Mouse (Mus musculus) neural tube, embryonic 12.5 days (tissue): ENCODE measurements at regions not wholly inside any gene's neighbourhood (a gene's known extent, or its start where the extent isn't known, plus 50 kb on each side); places are given as distances from the start of the nearest gene placed in this dataset.

Source experiments
- ATAC-seq: fragments of 200-750 bp; cut with Nextera tagmentation; 2 replicates; pipeline ENCODE4 v1.8.0; 2017; ENCODE audit warnings: low read depth, mild to moderate bottlenecking, moderate TSS enrichment, moderate library complexity; ENCODE audit not compliant: low FRiP score
- H3K27ac ChIP-seq: fragments of 300-500 bp; sonication (generic); 2 replicates; pipeline ENCODE4 v1.5.1; 2016
- H3K27me3 ChIP-seq: fragments of 300-500 bp; sonication (generic); replicated peaks from 2 replicates; pipeline ENCODE4 v1.6.1; 2016; ENCODE audit warnings: mild to moderate bottlenecking
- H3K36me3 ChIP-seq: fragments of 300-500 bp; sonication (generic); 2 replicates; pipeline ENCODE4 v1.6.1; 2016; ENCODE audit warnings: mild to moderate bottlenecking
- H3K4me1 ChIP-seq: fragments of 300-500 bp; sonication (generic); 2 replicates; pipeline ENCODE4 v1.6.1; 2016
- H3K4me2 ChIP-seq: fragments of 300-500 bp; sonication (generic); replicated peaks from 2 replicates; pipeline ENCODE4 v1.6.1; 2016; ENCODE audit warnings: mild to moderate bottlenecking
- H3K4me3 ChIP-seq: fragments of 300-500 bp; sonication (generic); 2 replicates; pipeline ENCODE4 v1.5.1; 2016
- H3K9ac ChIP-seq: fragments of 300-500 bp; sonication (generic); 2 replicates; pipeline ENCODE4 v1.6.1; 2016; ENCODE audit warnings: mild to moderate bottlenecking
- H3K9me3 ChIP-seq: fragments of 300-500 bp; sonication (generic); 2 replicates; pipeline ENCODE4 v1.6.1; 2016; ENCODE audit warnings: mild to moderate bottlenecking
- WGBS: fragments of 180-500 bp; shearing (Covaris S2); methylation state at CpG from one replicate; pipeline ENCODE4 v1.1.7; 2016; 5-methylcytosine and 5-hydroxymethylcytosine counted together

- Histone ChIP-seq H3K9me3 (no peaks in the 10 kb centered on the region), H3K4me2 (no peak overlapping the region), H3K4me1 (no peaks in the 10 kb centered on the region), H3K9ac (no peak overlapping the region), H3K27ac (no peak overlapping the region), H3K36me3 (no peaks in the 10 kb centered on the region), H3K4me3 (no peak overlapping the region), H3K27me3 (no peaks in the 10 kb centered on the region)
- WGBS = 93% methylated on average over 3 of the region's 3 CpGs
- no peak for ATAC-seq
Observed at GRCm38 (mm10) chr16:8246445-8246844, 178.5 kb downstream of the Tmem114 start.

GRCm38 (mm10) chr16:8245612-8246011, 179.3 kb downstream of the Tmem114 start:
- Histone ChIP-seq H3K9ac (no peak overlapping the region), H3K36me3 (no peaks in the 10 kb centered on the region), H3K4me1 (no peaks in the 10 kb centered on the region), H3K27ac (no peak overlapping the region), H3K4me2 (no peak overlapping the region), H3K9me3 (no peaks in the 10 kb centered on the region), H3K4me3 (no peak overlapping the region), H3K27me3 (no peaks in the 10 kb centered on the region)
- ATAC-seq = no peak
- WGBS = 89% methylated on average over 3 of the region's 3 CpGs

GRCm38 (mm10) chr16:8234351-8234750, 190.6 kb downstream of the Tmem114 start:
- Histone ChIP-seq H3K4me3 (no peak overlapping the region), H3K4me1 (no peaks in the 10 kb centered on the region), H3K27me3 (no peaks in the 10 kb centered on the region), H3K36me3 (no peaks in the 10 kb centered on the region), H3K9me3 (no peaks in the 10 kb centered on the region), H3K4me2 (no peak overlapping the region), H3K27ac (no peak overlapping the region), H3K9ac (no peak overlapping the region)
- ATAC-seq = no peak
- 54% methylated on average over 1 of the region's 1 CpGs for WGBS

- ATAC-seq = no peak
- Histone ChIP-seq H3K27me3 (no peaks in the 10 kb centered on the region), H3K4me1 (no peaks in the 10 kb centered on the region), H3K36me3 (no peaks in the 10 kb centered on the region), H3K27ac (no peak overlapping the region), H3K9ac (no peak overlapping the region), H3K4me3 (no peak overlapping the region), H3K4me2 (no peak overlapping the region), H3K9me3 (no peaks in the 10 kb centered on the region)
- WGBS = 91% methylated on average over 4 of the region's 4 CpGs
Observed at GRCm38 (mm10) chr16:8232079-8232478, 192.9 kb downstream of the Tmem114 start.

GRCm38 (mm10) chr16:8223625-8224300, 201.2 kb downstream of the Tmem114 start:
- Histone ChIP-seq H3K9ac (no peak overlapping the region), H3K4me1 (no peaks in the 10 kb centered on the region), H3K27me3 (no peaks in the 10 kb centered on the region), H3K4me3 (no peak overlapping the region), H3K27ac (no peak overlapping the region), H3K4me2 (no peak overlapping the region), H3K36me3 (no peaks in the 10 kb centered on the region), H3K9me3 (0 out of 2 replicates have a peak, but pooled peaks cover 3% of the 10 kb centered on the region)
- WGBS = 54% methylated on average over 10 of the region's 10 CpGs
- ATAC-seq = no peak

- Histone ChIP-seq H3K4me3 (no peak overlapping the region), H3K36me3 (no peaks in the 10 kb centered on the region), H3K4me2 (no peak overlapping the region), H3K27me3 (no peaks in the 10 kb centered on the region), H3K9me3 (no peaks in the 10 kb centered on the region), H3K4me1 (no peaks in the 10 kb centered on the region), H3K9ac (no peak overlapping the region), H3K27ac (no peak overlapping the region)
- no peak for ATAC-seq
- 85% methylated on average over 8 of the region's 8 CpGs for WGBS
Observed at GRCm38 (mm10) chr16:8208251-8209181, 216.4 kb downstream of the Tmem114 start.

GRCm38 (mm10) chr16:8205014-8205413, 219.9 kb downstream of the Tmem114 start:
- WGBS = 78% methylated on average over 5 of the region's 5 CpGs
- no peak overlapping the region for H3K27ac ChIP-seq
- no peak overlapping the region for H3K4me2 ChIP-seq
- H3K4me3 ChIP-seq = no peak overlapping the region
- H3K36me3 ChIP-seq = no peaks in the 10 kb centered on the region
- no peaks in the 10 kb centered on the region for H3K4me1 ChIP-seq
- no peak for ATAC-seq
- H3K9me3 ChIP-seq = no peaks in the 10 kb centered on the region
- H3K27me3 ChIP-seq = no peaks in the 10 kb centered on the region
- H3K9ac ChIP-seq = no peak overlapping the region

- no peaks in the 10 kb centered on the region for H3K27me3 ChIP-seq
- 91% methylated on average over 3 of the region's 3 CpGs for WGBS
- ATAC-seq = no peak
Observed at GRCm38 (mm10) chr16:8201306-8201705, 223.6 kb downstream of the Tmem114 start.

GRCm38 (mm10) chr16:8198771-8199562, 226.0 kb downstream of the Tmem114 start:
- no peaks in the 10 kb centered on the region for H3K4me1 ChIP-seq
- H3K36me3 ChIP-seq = no peaks in the 10 kb centered on the region
- peak; percentile 44; the same call in 1 of the 2 replicates for ATAC-seq
- no peaks in the 10 kb centered on the region for H3K27me3 ChIP-seq
- no peak overlapping the region for H3K27ac ChIP-seq
- H3K4me3 ChIP-seq = no peak overlapping the region
- H3K4me2 ChIP-seq = no peak overlapping the region
- 65% methylated on average over 12 of the region's 12 CpGs for WGBS
- H3K9ac ChIP-seq = no peak overlapping the region
- no peaks in the 10 kb centered on the region for H3K9me3 ChIP-seq

More at GRCm38 (mm10) chr16:8201306-8201705, 223.6 kb downstream of the Tmem114 start:
- H3K36me3 ChIP-seq = no peaks in the 10 kb centered on the region
- no peak overlapping the region for H3K4me2 ChIP-seq
- no peak overlapping the region for H3K4me3 ChIP-seq
- no peak overlapping the region for H3K27ac ChIP-seq
- no peaks in the 10 kb centered on the region for H3K4me1 ChIP-seq
- H3K9ac ChIP-seq = no peak overlapping the region
- H3K9me3 ChIP-seq = no peaks in the 10 kb centered on the region

GRCm38 (mm10) chr16:8189472-8190240, 235.3 kb downstream of the Tmem114 start:
- H3K27me3 ChIP-seq = no peaks in the 10 kb centered on the region
- no peak overlapping the region for H3K27ac ChIP-seq
- H3K4me3 ChIP-seq = no peak overlapping the region
- H3K9ac ChIP-seq = no peak overlapping the region
- H3K9me3 ChIP-seq = no peaks in the 10 kb centered on the region
- H3K4me2 ChIP-seq = no peak overlapping the region
- ATAC-seq = no peak
- WGBS = 74% methylated on average over 6 of the region's 6 CpGs
- H3K4me1 ChIP-seq = no peaks in the 10 kb centered on the region
- H3K36me3 ChIP-seq = no peaks in the 10 kb centered on the region

GRCm38 (mm10) chr16:8189071-8189470, 235.9 kb downstream of the Tmem114 start:
- H3K27ac ChIP-seq = no peak overlapping the region
- no peak overlapping the region for H3K4me2 ChIP-seq
- H3K4me3 ChIP-seq = no peak overlapping the region
- WGBS = 57% methylated on average over 1 of the region's 1 CpGs
- no peaks in the 10 kb centered on the region for H3K4me1 ChIP-seq
- H3K9ac ChIP-seq = no peak overlapping the region
- H3K27me3 ChIP-seq = no peaks in the 10 kb centered on the region
- no peaks in the 10 kb centered on the region for H3K9me3 ChIP-seq
- no peaks in the 10 kb centered on the region for H3K36me3 ChIP-seq
- no peak for ATAC-seq
